Mouse (Mus musculus): ENCODE measurements around the gene Gm20765. TPM values are rescaled to one million over a fixed set of nuclear protein-coding genes. Genes with fewer than 3 reads are reported as not detected.

The Gm20765 gene
- polyA plus RNA-seq (2021; fragmentation: Nextera tagmentation): not detected in 2 replicates
- long read RNA-seq, experiment 1: 0 reads
- long read RNA-seq, experiment 2: 0 reads

GRCm38 (mm10) chr10:104185233-104185632 is at the start of gene Gm20765:
Gene Gm20765 (plus strand): TSS chr10:104185533.

GRCm38 (mm10) chr10:104142687-104143086 is 42.6 kb upstream of the Gm20765 start, which contains the start of gene Gm21293:
Gene Gm21293 (plus strand): TSS chr10:104142987.

GRCm38 (mm10) chr10:104151197-104151596 is 34.1 kb upstream of the Gm20765 start, which contains the start of gene Gm6763:
Gene Gm6763 (plus strand): TSS chr10:104151497.

GRCm38 (mm10) chr10:104159706-104160105 is 25.6 kb upstream of the Gm20765 start, which contains the start of gene Gm8764:
Gene Gm8764 (plus strand): TSS chr10:104160006.

GRCm38 (mm10) chr10:104168215-104168614 is 17.1 kb upstream of the Gm20765 start, which contains the start of gene Gm21304:
Gene Gm21304 (plus strand): TSS chr10:104168515.

GRCm38 (mm10) chr10:104176724-104177123 is 8.6 kb upstream of the Gm20765 start, which contains the start of gene Gm21312:
Gene Gm21312 (plus strand): TSS chr10:104177024.

GRCm38 (mm10) chr10:104193742-104194141 is 8.4 kb downstream of the Gm20765 start, which contains the start of gene Gm4340:
Gene Gm4340 (plus strand): TSS chr10:104194042.

Other genes with a start within 250 kb of the Gm20765 start
- not detected in 2 replicates for gene Gm21293, start 42.5 kb upstream of the Gm20765 start, polyA plus RNA-seq (2021; fragmentation: Nextera tagmentation)
- gene Gm6763, start 34.0 kb upstream of the Gm20765 start, polyA plus RNA-seq (2021; fragmentation: Nextera tagmentation): not detected in 2 replicates
- gene Gm8764, start 25.5 kb upstream of the Gm20765 start, polyA plus RNA-seq (2021; fragmentation: Nextera tagmentation): not detected in 2 replicates
- not detected in 2 replicates for gene Gm21304, start 17.0 kb upstream of the Gm20765 start, polyA plus RNA-seq (2021; fragmentation: Nextera tagmentation)
- not detected in 2 replicates for gene Gm21312, start 8.5 kb upstream of the Gm20765 start, polyA plus RNA-seq (2021; fragmentation: Nextera tagmentation)
- gene Gm4340, start 8.5 kb downstream of the Gm20765 start, polyA plus RNA-seq (2021; fragmentation: Nextera tagmentation): not detected in 2 replicates